In the genomic region with DNA sequence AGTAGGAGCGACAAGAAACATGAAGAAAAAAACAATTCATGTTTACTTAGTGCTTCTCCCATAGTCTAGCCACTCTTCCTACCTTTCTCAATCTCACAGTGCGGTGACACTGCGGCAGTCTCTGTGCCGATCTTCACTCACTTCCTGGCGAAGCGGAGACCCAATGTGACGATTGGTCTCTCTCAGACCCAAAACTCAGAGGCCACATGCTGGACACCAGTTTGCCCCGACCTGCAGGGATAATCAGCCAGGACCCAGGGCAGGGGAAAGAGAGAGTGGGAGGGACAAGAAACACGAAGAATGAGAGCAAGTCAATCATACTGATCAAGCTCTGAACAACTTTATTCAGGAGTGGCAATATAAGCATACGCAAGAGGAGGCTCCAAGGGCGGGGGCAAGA, we compare ENCODE assay signal across 41 mouse cellular contexts. TPM values are rescaled to one million over a fixed set of nuclear protein-coding genes. Genes with fewer than 3 reads are reported as not detected.
"Had no signal": no experiment of that assay in that cellular context is flagged by ENCODE, and none has a peak within 500 bp of the region (broad histone marks: within the 10 kb centered on the region; RNA-seq: fewer than 3 reads in every experiment).

No protein-coding gene starts in this region.

- H3K4me1 ChIP-seq: limb, embryonic 10.5 days; limb, embryonic 12.5 days; limb, embryonic 13.5 days; limb, embryonic 15.5 days; liver, embryonic 12.5 days; liver, embryonic 13.5 days; liver, embryonic 15.5 days; lung, embryonic 15.5 days; midbrain, embryonic 10.5 days; midbrain, embryonic 12.5 days; midbrain, embryonic 13.5 days; midbrain, embryonic 15.5 days; neural tube, embryonic 12.5 days had no signal

- DNase-seq: left cerebral cortex, postnatal 4 days; liver; liver, embryonic 13.5 days; liver, postnatal 0 days; lung, adult 18-20 months; lung, adult 2 months; lung, embryonic 14.5 days; lung, postnatal 10 days; lung, postnatal 14 days; lung, postnatal 36 days; lung, postnatal 4 days had no signal

- H3K36me3 ChIP-seq: midbrain, embryonic 15.5 days had no signal

- H3K4me3 ChIP-seq: left cerebral cortex, adult 2 months; limb, embryonic 10.5 days; limb, embryonic 12.5 days; limb, embryonic 13.5 days; limb, embryonic 15.5 days; liver, embryonic 12.5 days; liver, embryonic 13.5 days; liver, embryonic 15.5 days; lung, embryonic 15.5 days; megakaryocyte, embryonic 14.5 days; midbrain, embryonic 10.5 days; midbrain, embryonic 12.5 days; midbrain, embryonic 13.5 days; midbrain, embryonic 15.5 days; myocyte; neural tube, embryonic 12.5 days had no signal

- H3K27ac ChIP-seq: left cerebral cortex, adult 2 months; limb, embryonic 10.5 days; limb, embryonic 12.5 days; limb, embryonic 13.5 days; limb, embryonic 15.5 days; liver, embryonic 12.5 days; liver, embryonic 13.5 days; liver, embryonic 14.5 days; liver, embryonic 15.5 days; lung, embryonic 15.5 days; macrophage; midbrain, embryonic 10.5 days; midbrain, embryonic 12.5 days; midbrain, embryonic 13.5 days; midbrain, embryonic 15.5 days; neural tube, embryonic 12.5 days had no signal

- H3K9me3 ChIP-seq: limb, embryonic 10.5 days; limb, embryonic 12.5 days; limb, embryonic 13.5 days; limb, embryonic 15.5 days; liver, embryonic 12.5 days; liver, embryonic 13.5 days; liver, embryonic 15.5 days; lung, embryonic 15.5 days; midbrain, embryonic 10.5 days; midbrain, embryonic 12.5 days; midbrain, embryonic 13.5 days; midbrain, embryonic 15.5 days; neural tube, embryonic 12.5 days had no signal

- H3K27me3 ChIP-seq: limb, embryonic 12.5 days; limb, embryonic 13.5 days; limb, embryonic 15.5 days; liver, embryonic 12.5 days; liver, embryonic 13.5 days; liver, embryonic 15.5 days; lung, embryonic 15.5 days; midbrain, embryonic 12.5 days; midbrain, embryonic 13.5 days; midbrain, embryonic 15.5 days; neural tube, embryonic 12.5 days had no signal

- H3K9ac ChIP-seq: limb, embryonic 12.5 days; limb, embryonic 13.5 days; limb, embryonic 15.5 days; liver, embryonic 12.5 days; liver, embryonic 13.5 days; liver, embryonic 14.5 days; liver, embryonic 15.5 days; liver, postnatal 0 days; lung, embryonic 14.5 days; lung, embryonic 15.5 days; midbrain, embryonic 12.5 days; midbrain, embryonic 13.5 days; midbrain, embryonic 15.5 days; neural tube, embryonic 12.5 days had no signal

- H3K4me2 ChIP-seq: limb, embryonic 12.5 days; limb, embryonic 13.5 days; limb, embryonic 15.5 days; liver, embryonic 11.5 days; liver, embryonic 12.5 days; liver, embryonic 13.5 days; liver, embryonic 15.5 days; lung, embryonic 14.5 days; lung, embryonic 15.5 days; midbrain, embryonic 12.5 days; midbrain, embryonic 13.5 days; midbrain, embryonic 15.5 days; neural tube, embryonic 12.5 days had no signal

- ATAC-seq: liver, embryonic 12.5 days; liver, postnatal 0 days; lung, postnatal 0 days; midbrain, embryonic 13.5 days; midbrain, embryonic 15.5 days; midbrain, embryonic 16.5 days had no signal

RNA-seq across cellular contexts. Expression of a gene that starts 21.8 kb away (rescaled TPM):
- total RNA-seq: left cerebral cortex, postnatal 14 days; left cerebral cortex, postnatal 25 days; left cerebral cortex, postnatal 36 days; megakaryocyte-erythroid progenitor cell, adult 5-6 weeks; monocyte, adult 5-6 weeks had no signal
- polyA plus RNA-seq: limb, embryonic 13.5 days; macrophage; midbrain, embryonic 10.5 days; midbrain, embryonic 12.5 days; midbrain, embryonic 13.5 days; myocyte; neural tube, embryonic 11.5 days; neural tube, embryonic 12.5 days had no signal

RNA-seq across cellular contexts. Expression of a gene that starts 50.0 kb away (rescaled TPM):
- total RNA-seq: megakaryocyte progenitor cell, adult 5-6 weeks; megakaryocyte, adult 5-6 weeks; megakaryocyte-erythroid progenitor cell, adult 5-6 weeks; monocyte, adult 5-6 weeks had no signal
- polyA plus RNA-seq: macrophage had no signal

RNA-seq across cellular contexts. Expression of a gene that starts 57.5 kb away (rescaled TPM):
- total RNA-seq: megakaryocyte progenitor cell, adult 5-6 weeks; megakaryocyte, adult 5-6 weeks; megakaryocyte-erythroid progenitor cell, adult 5-6 weeks; midbrain, postnatal 0 days; monocyte, adult 5-6 weeks had no signal
- polyA plus RNA-seq: limb, embryonic 10.5 days; limb, embryonic 12.5 days; limb, embryonic 13.5 days; limb, embryonic 15.5 days; lung, adult 2 months; lung, embryonic 14.5 days; lung, embryonic 15.5 days; lung, embryonic 16.5 days; lung, postnatal 0 days; macrophage; midbrain, embryonic 10.5 days; midbrain, embryonic 16.5 days; myocyte; neural tube, embryonic 11.5 days; neural tube, embryonic 12.5 days had no signal
